Mouse (Mus musculus) hindbrain, embryonic 15.5 days (tissue): ENCODE data around the gene Slc17a1. TPM values are rescaled to one million over a fixed set of nuclear protein-coding genes. Genes with fewer than 3 reads are reported as not detected.

Experiments used
- ATAC-seq: fragments of 200-750 bp; cut with Nextera tagmentation; 2 replicates; pipeline ENCODE4 v1.8.0; 2017; ENCODE audit warnings: low read depth, moderate number of reproducible peaks, moderate TSS enrichment; ENCODE audit not compliant: low FRiP score
- H3K27ac ChIP-seq: fragments of 300-500 bp; sonication (generic); replicated peaks from 2 replicates; pipeline ENCODE4 v1.5.1; 2015; ENCODE audit warnings: mild to moderate bottlenecking, inconsistent platforms
- H3K27me3 ChIP-seq: fragments of 300-500 bp; sonication (generic); 2 replicates; pipeline ENCODE4 v1.6.1; 2015; ENCODE audit warnings: control low read depth, inconsistent platforms
- H3K36me3 ChIP-seq: fragments of 300-500 bp; sonication (generic); 2 replicates; pipeline ENCODE4 v1.6.1; 2015; ENCODE audit warnings: control low read depth, inconsistent platforms
- H3K4me1 ChIP-seq: fragments of 300-500 bp; sonication (generic); replicated peaks from 2 replicates; pipeline ENCODE4 v1.6.1; 2015; ENCODE audit warnings: control low read depth, inconsistent platforms
- H3K4me2 ChIP-seq: fragments of 300-500 bp; sonication (generic); 2 replicates; pipeline ENCODE4 v1.6.1; 2015; ENCODE audit warnings: moderate library complexity, mild to moderate bottlenecking, inconsistent platforms
- H3K4me3 ChIP-seq: fragments of 300-500 bp; sonication (generic); 2 replicates; pipeline ENCODE4 v1.5.1; 2015; ENCODE audit warnings: mild to moderate bottlenecking, inconsistent platforms
- H3K9ac ChIP-seq: fragments of 300-500 bp; sonication (generic); 2 replicates; pipeline ENCODE4 v1.6.1; 2015; ENCODE audit warnings: inconsistent platforms
- H3K9me3 ChIP-seq: fragments of 300-500 bp; sonication (generic); 2 replicates; pipeline ENCODE4 v1.6.1; 2016; ENCODE audit warnings: control low read depth, inconsistent platforms
- WGBS: fragments of 180-500 bp; shearing (Covaris S2); methylation state at CpG from one replicate; pipeline ENCODE4 v1.1.7; 2015; 5-methylcytosine and 5-hydroxymethylcytosine counted together
- polyA plus RNA-seq: library from polyadenylated mRNA; unstranded; fragments of >200 nt; fragmentation: Nextera tagmentation; extraction: Ambion mirVana; gene quantifications from 2 replicates; pipeline ENCODE4 v1.2.1, GENCODE M21; 2015

The Slc17a1 gene
- polyA plus RNA-seq, result not detected in 2 replicates

- WGBS, result 88% methylated on average over 7 of the region's 7 CpGs
- no peak within 1 kb of the TSS for H3K27ac ChIP-seq
- H3K4me1 ChIP-seq, result no peaks in the 10 kb centered on the region
- no peak for ATAC-seq
- H3K9me3 ChIP-seq, result no peaks in the 10 kb centered on the region
- no peaks in the 10 kb centered on the region for H3K36me3 ChIP-seq
- H3K4me2 ChIP-seq, result no peak within 1 kb of the TSS
- no peak within 1 kb of the TSS for H3K9ac ChIP-seq
- no peak within 1 kb of the TSS for H3K4me3 ChIP-seq
- H3K27me3 ChIP-seq, result no peaks in the 10 kb centered on the region
Measured at GRCm38 (mm10) chr13:23867405-23867804, at the start of gene Slc17a1. Gene Slc17a1 (plus strand): TSS chr13:23867750.

- Histone ChIP-seq H3K27me3 (no peaks in the 10 kb centered on the region), H3K27ac (no peak overlapping the region), H3K36me3 (no peaks in the 10 kb centered on the region), H3K4me3 (no peak overlapping the region), H3K9ac (no peak overlapping the region), H3K4me1 (no peaks in the 10 kb centered on the region), H3K4me2 (no peak overlapping the region), H3K9me3 (no peaks in the 10 kb centered on the region)
- WGBS, result 68% methylated on average over 4 of the region's 4 CpGs
- ATAC-seq, result no peak
Measured at GRCm38 (mm10) chr13:23820179-23820940, 47.2 kb upstream of the Slc17a1 start.

GRCm38 (mm10) chr13:23822213-23822612, 45.3 kb upstream of the Slc17a1 start:
- Histone ChIP-seq H3K36me3 (no peaks in the 10 kb centered on the region), H3K27me3 (no peaks in the 10 kb centered on the region), H3K9me3 (no peaks in the 10 kb centered on the region), H3K4me2 (no peak overlapping the region), H3K4me1 (no peaks in the 10 kb centered on the region), H3K9ac (no peak overlapping the region), H3K27ac (no peak overlapping the region), H3K4me3 (no peak overlapping the region)
- ATAC-seq, result no peak
- WGBS, result 87% methylated on average over 3 of the region's 3 CpGs

- 67% methylated on average over 3 of the region's 3 CpGs for WGBS
- Histone ChIP-seq H3K27me3 (no peaks in the 10 kb centered on the region), H3K4me3 (no peak overlapping the region), H3K9me3 (no peaks in the 10 kb centered on the region), H3K9ac (no peak overlapping the region), H3K27ac (no peak overlapping the region), H3K36me3 (no peaks in the 10 kb centered on the region), H3K4me2 (no peak overlapping the region), H3K4me1 (no peaks in the 10 kb centered on the region)
- ATAC-seq, result no peak
Measured at GRCm38 (mm10) chr13:23826606-23827005, 40.9 kb upstream of the Slc17a1 start.

- Histone ChIP-seq H3K36me3 (no peaks in the 10 kb centered on the region), H3K4me1 (no peaks in the 10 kb centered on the region), H3K4me2 (no peak overlapping the region), H3K9ac (no peak overlapping the region), H3K27ac (no peak overlapping the region), H3K9me3 (no peaks in the 10 kb centered on the region), H3K4me3 (no peak overlapping the region), H3K27me3 (no peaks in the 10 kb centered on the region)
- 12% methylated on average over 6 of the region's 6 CpGs for WGBS
- ATAC-seq, result no peak
Measured at GRCm38 (mm10) chr13:23833053-23833452, 34.5 kb upstream of the Slc17a1 start.

- Histone ChIP-seq H3K27ac (no peak overlapping the region), H3K9ac (no peak overlapping the region), H3K9me3 (no peaks in the 10 kb centered on the region), H3K4me3 (no peak overlapping the region), H3K4me2 (no peak overlapping the region), H3K4me1 (no peaks in the 10 kb centered on the region), H3K36me3 (no peaks in the 10 kb centered on the region), H3K27me3 (no peaks in the 10 kb centered on the region)
- no peak for ATAC-seq
- WGBS, result 88% methylated on average over 5 of the region's 5 CpGs
Measured at GRCm38 (mm10) chr13:23834836-23835235, 32.7 kb upstream of the Slc17a1 start.

GRCm38 (mm10) chr13:23836630-23837029, 30.9 kb upstream of the Slc17a1 start:
- H3K27me3 ChIP-seq, result no peaks in the 10 kb centered on the region
- ATAC-seq, result no peak

GRCm38 (mm10) chr13:23839308-23839707, 28.2 kb upstream of the Slc17a1 start, which contains the start of gene Slc17a3:
Gene Slc17a3 (plus strand): TSS chr13:23839434.
- no peaks in the 10 kb centered on the region for H3K4me1 ChIP-seq
- H3K36me3 ChIP-seq, result no peaks in the 10 kb centered on the region
- H3K4me2 ChIP-seq, result no peak within 1 kb of the TSS
- no peak within 1 kb of the TSS for H3K27ac ChIP-seq
- 77% methylated on average over 2 of the region's 2 CpGs for WGBS
- no peak within 1 kb of the TSS for H3K9ac ChIP-seq
- H3K9me3 ChIP-seq, result no peaks in the 10 kb centered on the region
- H3K4me3 ChIP-seq, result no peak within 1 kb of the TSS
- ATAC-seq, result no peak
- no peaks in the 10 kb centered on the region for H3K27me3 ChIP-seq

More at GRCm38 (mm10) chr13:23836630-23837029, 30.9 kb upstream of the Slc17a1 start:
- 95% methylated on average over 5 of the region's 5 CpGs for WGBS
- Histone ChIP-seq H3K27ac (no peak overlapping the region), H3K9me3 (no peaks in the 10 kb centered on the region), H3K36me3 (no peaks in the 10 kb centered on the region), H3K9ac (no peak overlapping the region), H3K4me1 (no peaks in the 10 kb centered on the region), H3K4me3 (no peak overlapping the region), H3K4me2 (no peak overlapping the region)

GRCm38 (mm10) chr13:23845851-23846250, 21.7 kb upstream of the Slc17a1 start:
- H3K27ac ChIP-seq, result no peak overlapping the region
- H3K9me3 ChIP-seq, result no peaks in the 10 kb centered on the region
- 79% methylated on average over 4 of the region's 4 CpGs for WGBS

GRCm38 (mm10) chr13:23849299-23849698, 18.3 kb upstream of the Slc17a1 start:
- no peak overlapping the region for H3K4me3 ChIP-seq
- H3K27ac ChIP-seq, result no peak overlapping the region
- no peaks in the 10 kb centered on the region for H3K9me3 ChIP-seq
- H3K4me1 ChIP-seq, result no peaks in the 10 kb centered on the region
- H3K27me3 ChIP-seq, result no peaks in the 10 kb centered on the region
- ATAC-seq, result no peak
- no peak overlapping the region for H3K9ac ChIP-seq
- WGBS, result 91% methylated on average over 2 of the region's 2 CpGs
- no peaks in the 10 kb centered on the region for H3K36me3 ChIP-seq
- no peak overlapping the region for H3K4me2 ChIP-seq

More at GRCm38 (mm10) chr13:23845851-23846250, 21.7 kb upstream of the Slc17a1 start:
- Histone ChIP-seq H3K36me3 (no peaks in the 10 kb centered on the region), H3K27me3 (no peaks in the 10 kb centered on the region), H3K9ac (no peak overlapping the region), H3K4me2 (no peak overlapping the region), H3K4me3 (no peak overlapping the region), H3K4me1 (no peaks in the 10 kb centered on the region)
- no peak for ATAC-seq

GRCm38 (mm10) chr13:23856401-23856800, 11.1 kb upstream of the Slc17a1 start:
- Histone ChIP-seq H3K27ac (no peak overlapping the region), H3K9me3 (no peaks in the 10 kb centered on the region), H3K36me3 (no peaks in the 10 kb centered on the region), H3K4me1 (no peaks in the 10 kb centered on the region), H3K4me3 (no peak overlapping the region), H3K9ac (no peak overlapping the region), H3K27me3 (no peaks in the 10 kb centered on the region), H3K4me2 (no peak overlapping the region)
- no peak for ATAC-seq
- WGBS, result 62% methylated on average over 3 of the region's 3 CpGs

- Histone ChIP-seq H3K27ac (no peak overlapping the region), H3K9me3 (no peaks in the 10 kb centered on the region)
- ATAC-seq, result no peak
Measured at GRCm38 (mm10) chr13:23861815-23862214, 5.7 kb upstream of the Slc17a1 start.

GRCm38 (mm10) chr13:23864711-23865110, 2.8 kb upstream of the Slc17a1 start:
- no peak overlapping the region for H3K4me3 ChIP-seq
- H3K27me3 ChIP-seq, result no peaks in the 10 kb centered on the region
- no peak overlapping the region for H3K9ac ChIP-seq
- WGBS, result 73% methylated on average over 9 of the region's 9 CpGs
- no peak overlapping the region for H3K27ac ChIP-seq
- no peak overlapping the region for H3K4me2 ChIP-seq
- no peak for ATAC-seq
- H3K9me3 ChIP-seq, result no peaks in the 10 kb centered on the region
- no peaks in the 10 kb centered on the region for H3K36me3 ChIP-seq
- no peaks in the 10 kb centered on the region for H3K4me1 ChIP-seq

More at GRCm38 (mm10) chr13:23861815-23862214, 5.7 kb upstream of the Slc17a1 start:
- no peaks in the 10 kb centered on the region for H3K27me3 ChIP-seq
- H3K4me1 ChIP-seq, result no peaks in the 10 kb centered on the region
- H3K9ac ChIP-seq, result no peak overlapping the region
- H3K36me3 ChIP-seq, result no peaks in the 10 kb centered on the region
- H3K4me3 ChIP-seq, result no peak overlapping the region
- no peak overlapping the region for H3K4me2 ChIP-seq
